Mouse (Mus musculus): Measurements from ENCODE around the gene Oxgr1. TPM values are rescaled to one million over a fixed set of nuclear protein-coding genes. Genes with fewer than 3 reads are reported as not detected.

The Oxgr1 gene
- total and polyA plus RNA-seq, 3 experiments: not detected

DNA sequence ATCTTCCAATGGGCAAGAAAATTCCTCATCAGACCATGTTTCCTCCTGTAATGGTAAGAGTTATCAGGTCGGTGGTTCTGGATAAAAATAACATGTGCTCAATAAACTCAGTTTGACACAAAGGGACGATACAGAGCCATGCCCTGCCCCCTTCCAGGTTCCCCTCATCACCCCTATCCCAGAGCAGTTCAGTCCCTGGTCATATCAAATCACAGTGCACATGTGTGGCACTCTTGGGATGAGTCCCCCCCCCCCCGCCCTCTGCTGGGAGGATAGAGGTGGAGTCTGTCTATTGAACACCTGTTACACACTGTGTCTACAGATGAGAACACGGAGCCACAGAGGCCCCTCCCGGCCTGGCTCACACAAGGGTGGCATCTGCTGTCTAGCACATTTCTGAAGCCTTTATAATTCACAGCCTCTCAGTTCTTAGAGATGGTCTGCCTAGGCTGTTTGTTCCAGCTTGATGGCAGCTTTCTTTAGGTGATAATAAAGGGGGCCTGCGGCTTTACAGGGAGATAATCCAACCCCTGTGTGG is 61.5 kb downstream of the Oxgr1 start:
- DNase-seq: no peak

Other genes starting within 250 kb of the Oxgr1 start
- 100 to 1,000 TPM; 219 to 232 TPM for gene Mbnl2, start 233.2 kb upstream of the Oxgr1 start, total RNA-seq (2021)
- gene Mbnl2, start 233.2 kb upstream of the Oxgr1 start, polyA plus RNA-seq (2012; rRNA removed): 68.6 and 109 TPM in 2 replicates

Measured in adrenal gland, adult 2 months (tissue).